Mouse (Mus musculus) brain, embryonic 14.5 days (tissue): ENCODE results near the gene Rps27a.

Source experiments
- CTCF ChIP-seq: fragments of 200-500 bp; IDR thresholded peaks from 2 replicates; pipeline ENCODE4 v1.5.1; 2012; ENCODE audit warnings: inconsistent platforms, mild to moderate bottlenecking, moderate library complexity, borderline replicate concordance; ENCODE audit not compliant: insufficient read depth, insufficient read length; ENCODE audit errors: extremely low read depth
- POLR2A ChIP-seq: fragments of 200-500 bp; IDR thresholded peaks from 2 replicates; pipeline ENCODE4 v1.6.1; 2012; ENCODE audit warnings: mild to moderate bottlenecking, inconsistent platforms, borderline replicate concordance; ENCODE audit not compliant: poor library complexity, insufficient read depth, insufficient read length, severe bottlenecking; ENCODE audit errors: extremely low read depth

DNA sequence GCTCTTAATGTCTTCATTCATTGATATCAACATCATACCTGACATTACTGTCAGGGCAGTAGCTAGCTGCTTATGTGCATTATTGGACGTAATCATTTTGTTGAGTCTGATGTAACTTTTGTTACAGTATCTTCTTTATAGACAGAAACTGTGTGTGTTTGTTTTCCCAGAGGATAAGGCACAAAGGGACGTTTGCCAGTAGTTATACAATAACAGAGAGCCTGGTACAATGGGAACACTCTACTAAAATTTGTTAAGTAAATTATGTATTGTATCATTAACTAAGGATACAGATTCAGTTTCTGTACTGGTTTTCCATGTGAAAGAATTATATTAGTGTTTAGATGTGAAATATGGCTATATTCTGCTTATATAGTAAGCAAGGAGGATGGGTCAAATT is 24.7 kb upstream of the Rps27a start:
- no peak for TF ChIP-seq CTCF
- TF ChIP-seq POLR2A, result no peak
